Mouse (Mus musculus): Measurements from ENCODE around the gene Foxn3. TPM values are rescaled to one million over a fixed set of nuclear protein-coding genes. Genes with fewer than 3 reads are reported as not detected.

Foxn3 gene
- polyA plus RNA-seq, 1 experiment from 2014 or later: 75.5 TPM

GRCm38 (mm10) chr12:99474176-99474575, 89.2 kb downstream of the Foxn3 start:
- no peaks in the 10 kb centered on the region for H3K27me3 ChIP-seq (ENCODE audit: control insufficient read depth, insufficient read depth, low read length)
- no peak overlapping the region for H3K27ac ChIP-seq (ENCODE audit: low read depth, low read length)
- H3K9me3 ChIP-seq (replicated peaks; ENCODE audit: control insufficient read depth, low read length): no peaks in the 10 kb centered on the region
- no peak overlapping the region for H3K9ac ChIP-seq (ENCODE audit: low read depth, low read length)
- H3K4me2 ChIP-seq: no peak overlapping the region
- no peaks in the 10 kb centered on the region for H3K36me3 ChIP-seq (ENCODE audit: control insufficient read depth, insufficient read depth, low read length)
- no peak overlapping the region for H3K4me3 ChIP-seq (ENCODE audit: low read depth, low read length)
- 51% methylated on average over 5 of the region's 5 CpGs for WGBS (ENCODE audit: insufficient replicate concordance)
- H3K4me1 ChIP-seq (ENCODE audit: control insufficient read depth, insufficient read depth, low read length): no peaks in the 10 kb centered on the region
- ATAC-seq (replicated peaks; ENCODE audit: insufficient number of reproducible peaks, low FRiP score, low TSS enrichment): no peak

GRCm38 (mm10) chr12:99473406-99474133, 89.8 kb downstream of the Foxn3 start:
- Histone ChIP-seq H3K4me3 (ENCODE audit: low read depth, low read length) (no peak overlapping the region), H3K9me3 (replicated peaks; ENCODE audit: control insufficient read depth, low read length) (no peaks in the 10 kb centered on the region), H3K36me3 (ENCODE audit: control insufficient read depth, insufficient read depth, low read length) (no peaks in the 10 kb centered on the region), H3K27ac (ENCODE audit: low read depth, low read length) (no peak overlapping the region), H3K4me2 (no peak overlapping the region), H3K4me1 (ENCODE audit: control insufficient read depth, insufficient read depth, low read length) (no peaks in the 10 kb centered on the region), H3K27me3 (ENCODE audit: control insufficient read depth, insufficient read depth, low read length) (no peaks in the 10 kb centered on the region), H3K9ac (ENCODE audit: low read depth, low read length) (no peak overlapping the region)
- no peak for ATAC-seq (replicated peaks; ENCODE audit: insufficient number of reproducible peaks, low FRiP score, low TSS enrichment)
- 80% methylated on average over 10 of the region's 10 CpGs for WGBS (ENCODE audit: insufficient replicate concordance)

- H3K36me3 ChIP-seq (ENCODE audit: control insufficient read depth, insufficient read depth, low read length): no peaks in the 10 kb centered on the region
- ATAC-seq (replicated peaks; ENCODE audit: insufficient number of reproducible peaks, low FRiP score, low TSS enrichment): no peak
- H3K4me2 ChIP-seq: no peak overlapping the region
- no peak overlapping the region for H3K27ac ChIP-seq (ENCODE audit: low read depth, low read length)
- H3K27me3 ChIP-seq (ENCODE audit: control insufficient read depth, insufficient read depth, low read length): no peaks in the 10 kb centered on the region
- no peak overlapping the region for H3K4me3 ChIP-seq (ENCODE audit: low read depth, low read length)
- H3K9ac ChIP-seq (ENCODE audit: low read depth, low read length): no peak overlapping the region
- no peaks in the 10 kb centered on the region for H3K4me1 ChIP-seq (ENCODE audit: control insufficient read depth, insufficient read depth, low read length)
- no peaks in the 10 kb centered on the region for H3K9me3 ChIP-seq (replicated peaks; ENCODE audit: control insufficient read depth, low read length)
- WGBS (ENCODE audit: insufficient replicate concordance): 78% methylated on average over 7 of the region's 7 CpGs
Measured at GRCm38 (mm10) chr12:99471431-99471830, 92.0 kb downstream of the Foxn3 start.

- no peak overlapping the region for H3K27ac ChIP-seq (ENCODE audit: low read depth, low read length)
- ATAC-seq (replicated peaks; ENCODE audit: insufficient number of reproducible peaks, low FRiP score, low TSS enrichment): no peak
Measured at GRCm38 (mm10) chr12:99467884-99468311, 95.5 kb downstream of the Foxn3 start.

GRCm38 (mm10) chr12:99467256-99467883, 96.0 kb downstream of the Foxn3 start:
- Histone ChIP-seq H3K27me3 (ENCODE audit: control insufficient read depth, insufficient read depth, low read length) (no peaks in the 10 kb centered on the region), H3K9ac (ENCODE audit: low read depth, low read length) (no peak overlapping the region), H3K4me3 (ENCODE audit: low read depth, low read length) (no peak overlapping the region), H3K4me2 (no peak overlapping the region), H3K4me1 (ENCODE audit: control insufficient read depth, insufficient read depth, low read length) (no peaks in the 10 kb centered on the region), H3K27ac (ENCODE audit: low read depth, low read length) (no peak overlapping the region), H3K36me3 (ENCODE audit: control insufficient read depth, insufficient read depth, low read length) (no peaks in the 10 kb centered on the region), H3K9me3 (replicated peaks; ENCODE audit: control insufficient read depth, low read length) (no peaks in the 10 kb centered on the region)
- no peak for ATAC-seq (replicated peaks; ENCODE audit: insufficient number of reproducible peaks, low FRiP score, low TSS enrichment)
- 83% methylated on average over 12 of the region's 12 CpGs for whole genome bisulfite sequencing (ENCODE audit: insufficient replicate concordance)

More at GRCm38 (mm10) chr12:99467884-99468311, 95.5 kb downstream of the Foxn3 start:
- Histone ChIP-seq H3K9me3 (replicated peaks; ENCODE audit: control insufficient read depth, low read length) (no peaks in the 10 kb centered on the region), H3K27me3 (ENCODE audit: control insufficient read depth, insufficient read depth, low read length) (no peaks in the 10 kb centered on the region), H3K4me1 (ENCODE audit: control insufficient read depth, insufficient read depth, low read length) (no peaks in the 10 kb centered on the region), H3K4me2 (no peak overlapping the region), H3K36me3 (ENCODE audit: control insufficient read depth, insufficient read depth, low read length) (no peaks in the 10 kb centered on the region), H3K9ac (ENCODE audit: low read depth, low read length) (no peak overlapping the region), H3K4me3 (ENCODE audit: low read depth, low read length) (no peak overlapping the region)
- 68% methylated on average over 15 of the region's 15 CpGs for WGBS (ENCODE audit: insufficient replicate concordance)

GRCm38 (mm10) chr12:99466426-99466825, 97.0 kb downstream of the Foxn3 start:
- ATAC-seq (replicated peaks; ENCODE audit: insufficient number of reproducible peaks, low FRiP score, low TSS enrichment): no peak
- H3K4me3 ChIP-seq (ENCODE audit: low read depth, low read length): no peak overlapping the region
- no peaks in the 10 kb centered on the region for H3K36me3 ChIP-seq (ENCODE audit: control insufficient read depth, insufficient read depth, low read length)
- H3K9me3 ChIP-seq (replicated peaks; ENCODE audit: control insufficient read depth, low read length): no peaks in the 10 kb centered on the region
- no peak overlapping the region for H3K27ac ChIP-seq (ENCODE audit: low read depth, low read length)
- WGBS (ENCODE audit: insufficient replicate concordance): 87% methylated on average over 5 of the region's 5 CpGs
- no peaks in the 10 kb centered on the region for H3K27me3 ChIP-seq (ENCODE audit: control insufficient read depth, insufficient read depth, low read length)
- no peak overlapping the region for H3K4me2 ChIP-seq
- no peak overlapping the region for H3K9ac ChIP-seq (ENCODE audit: low read depth, low read length)
- no peaks in the 10 kb centered on the region for H3K4me1 ChIP-seq (ENCODE audit: control insufficient read depth, insufficient read depth, low read length)

- H3K27me3 ChIP-seq (ENCODE audit: control insufficient read depth, insufficient read depth, low read length): no peaks in the 10 kb centered on the region
- no peak for ATAC-seq (replicated peaks; ENCODE audit: insufficient number of reproducible peaks, low FRiP score, low TSS enrichment)
- WGBS (ENCODE audit: insufficient replicate concordance): 53% methylated on average over 5 of the region's 5 CpGs
Measured at GRCm38 (mm10) chr12:99464291-99464690, 99.1 kb downstream of the Foxn3 start.

GRCm38 (mm10) chr12:99462846-99463245, 100.5 kb downstream of the Foxn3 start:
- no peak overlapping the region for H3K4me3 ChIP-seq (ENCODE audit: low read depth, low read length)
- H3K27ac ChIP-seq (ENCODE audit: low read depth, low read length): no peak overlapping the region
- WGBS (ENCODE audit: insufficient replicate concordance): 90% methylated on average over 1 of the region's 1 CpGs
- H3K4me1 ChIP-seq (ENCODE audit: control insufficient read depth, insufficient read depth, low read length): peaks cover 3% of the 10 kb centered on the region; the same call in 1 of the 2 replicates
- no peaks in the 10 kb centered on the region for H3K9me3 ChIP-seq (replicated peaks; ENCODE audit: control insufficient read depth, low read length)
- H3K4me2 ChIP-seq: no peak overlapping the region
- H3K36me3 ChIP-seq (ENCODE audit: control insufficient read depth, insufficient read depth, low read length): no peaks in the 10 kb centered on the region
- no peak for ATAC-seq (replicated peaks; ENCODE audit: insufficient number of reproducible peaks, low FRiP score, low TSS enrichment)
- no peaks in the 10 kb centered on the region for H3K27me3 ChIP-seq (ENCODE audit: control insufficient read depth, insufficient read depth, low read length)
- H3K9ac ChIP-seq (ENCODE audit: low read depth, low read length): no peak overlapping the region

More at GRCm38 (mm10) chr12:99464291-99464690, 99.1 kb downstream of the Foxn3 start:
- no peak overlapping the region for H3K9ac ChIP-seq (ENCODE audit: low read depth, low read length)
- no peaks in the 10 kb centered on the region for H3K36me3 ChIP-seq (ENCODE audit: control insufficient read depth, insufficient read depth, low read length)
- no peak overlapping the region for H3K27ac ChIP-seq (ENCODE audit: low read depth, low read length)
- H3K9me3 ChIP-seq (replicated peaks; ENCODE audit: control insufficient read depth, low read length): no peaks in the 10 kb centered on the region
- H3K4me2 ChIP-seq: no peak overlapping the region
- no peaks in the 10 kb centered on the region for H3K4me1 ChIP-seq (ENCODE audit: control insufficient read depth, insufficient read depth, low read length)
- H3K4me3 ChIP-seq (ENCODE audit: low read depth, low read length): no peak overlapping the region

GRCm38 (mm10) chr12:99462302-99462701, 101.1 kb downstream of the Foxn3 start:
- Histone ChIP-seq H3K9me3 (replicated peaks; ENCODE audit: control insufficient read depth, low read length) (no peaks in the 10 kb centered on the region), H3K4me2 (no peak overlapping the region), H3K27ac (ENCODE audit: low read depth, low read length) (no peak overlapping the region), H3K9ac (ENCODE audit: low read depth, low read length) (no peak overlapping the region), H3K36me3 (ENCODE audit: control insufficient read depth, insufficient read depth, low read length) (no peaks in the 10 kb centered on the region), H3K4me1 (ENCODE audit: control insufficient read depth, insufficient read depth, low read length) (peaks cover 8% of the 10 kb centered on the region), H3K4me3 (ENCODE audit: low read depth, low read length) (no peak overlapping the region), H3K27me3 (ENCODE audit: control insufficient read depth, insufficient read depth, low read length) (no peaks in the 10 kb centered on the region)
- ATAC-seq (replicated peaks; ENCODE audit: insufficient number of reproducible peaks, low FRiP score, low TSS enrichment): no peak
